Mouse (Mus musculus) liver, postnatal 0 days (tissue): ENCODE results near the gene Gm28036. TPM values are rescaled to one million over a fixed set of nuclear protein-coding genes. Genes with fewer than 3 reads are reported as not detected.
"Not testable (repeated sequence)": the region's sequence is repeated elsewhere in the genome, so short reads cannot be mapped to it uniquely, and the experiment has no call there.

ENCODE experiments used
- ATAC-seq: fragments of 200-750 bp; cut with Nextera tagmentation; 2 replicates; pipeline ENCODE4 v1.8.0; 2017; ENCODE audit warnings: mild to moderate bottlenecking, moderate library complexity
- DNase-seq: peaks from one replicate; pipeline ENCODE4 v3.0.0-alpha.2; 2016
- H3K27ac ChIP-seq: fragments of 300-500 bp; sonication (generic); 2 replicates; pipeline ENCODE4 v1.5.1; 2014; ENCODE audit warnings: antibody characterized with exemption, moderate library complexity, mild to moderate bottlenecking, low read depth
- H3K27me3 ChIP-seq: fragments of 300-500 bp; sonication (generic); 2 replicates; pipeline ENCODE4 v1.6.1; 2014; ENCODE audit warnings: low read length, control low read depth, mixed read lengths; ENCODE audit not compliant: insufficient read depth
- H3K36me3 ChIP-seq: fragments of 300-500 bp; sonication (generic); replicated peaks from 2 replicates; pipeline ENCODE4 v1.6.1; 2014; ENCODE audit warnings: mild to moderate bottlenecking, control low read depth, low read length, moderate library complexity, mixed read lengths; ENCODE audit not compliant: insufficient read depth
- H3K4me1 ChIP-seq: fragments of 300-500 bp; sonication (generic); 2 replicates; pipeline ENCODE4 v1.6.1; 2014; ENCODE audit warnings: antibody characterized with exemption, mild to moderate bottlenecking, control low read depth; ENCODE audit not compliant: insufficient read depth
- H3K4me2 ChIP-seq: fragments of 300-500 bp; sonication (generic); 2 replicates; pipeline ENCODE4 v1.6.1; 2014; ENCODE audit warnings: low read depth, mild to moderate bottlenecking, low read length, moderate library complexity, mixed read lengths
- H3K4me3 ChIP-seq: fragments of 300-500 bp; sonication (generic); 2 replicates; pipeline ENCODE4 v1.5.1; 2014; ENCODE audit warnings: low read depth, low read length
- H3K9ac ChIP-seq: fragments of 300-500 bp; sonication (generic); replicated peaks from 2 replicates; pipeline ENCODE4 v1.6.1; 2014; ENCODE audit warnings: mild to moderate bottlenecking, moderate library complexity
- H3K9me3 ChIP-seq: fragments of 300-500 bp; sonication (generic); 2 replicates; pipeline ENCODE4 v1.6.1; 2016; ENCODE audit warnings: mild to moderate bottlenecking, control low read depth, low read length, mixed read lengths
- CTCF ChIP-seq: sonication (generic); IDR thresholded peaks from 2 replicates; pipeline ENCODE4 v1.5.1; 2016; ENCODE audit warnings: antibody characterized with exemption, low read depth
- EP300 ChIP-seq: IDR thresholded peaks from 2 replicates; pipeline ENCODE4 v1.6.1; 2016; ENCODE audit warnings: antibody characterized with exemption, low read depth, mild to moderate bottlenecking
- WGBS: fragments of 180-500 bp; shearing (Covaris S2); extraction: QIAGEN DNeasy Blood & Tissue Kit; methylation state at CpG from one replicate; pipeline ENCODE4 v1.1.7; 2014; ENCODE audit not compliant: insufficient replicate concordance; 5-methylcytosine and 5-hydroxymethylcytosine counted together
- polyA plus RNA-seq: library from polyadenylated mRNA; unstranded; fragments of >200 nt; fragmentation: Nextera tagmentation; extraction: Ambion mirVana; gene quantifications from 2 replicates; pipeline ENCODE4 v1.2.1, GENCODE M21; 2015

Gm28036 gene
- polyA plus RNA-seq, 1 experiment from 2014 or later = 3.0 TPM

- no peak for DNase-seq
- Histone ChIP-seq H3K9ac (no peak overlapping the region), H3K36me3 (peaks cover 32% of the 10 kb centered on the region), H3K4me3 (no peak overlapping the region), H3K4me1 (no peaks in the 10 kb centered on the region), H3K9me3 (no peaks in the 10 kb centered on the region), H3K27me3 (no peaks in the 10 kb centered on the region), H3K4me2 (no peak overlapping the region), H3K27ac (no peak overlapping the region)
- 79% methylated on average over 5 of the region's 5 CpGs for WGBS
- no peak for TF ChIP-seq EP300
- TF ChIP-seq CTCF = no peak
- no peak for ATAC-seq
Observed at GRCm38 (mm10) chr2:156123731-156124130, 3.2 kb downstream of the Gm28036 start.

- ATAC-seq = no peak
- DNase-seq = no peak
- Histone ChIP-seq H3K4me2 (no peak overlapping the region), H3K27ac (no peak overlapping the region), H3K4me3 (no peak overlapping the region), H3K9ac (no peak overlapping the region), H3K9me3 (no peaks in the 10 kb centered on the region), H3K4me1 (no peaks in the 10 kb centered on the region), H3K27me3 (no peaks in the 10 kb centered on the region), H3K36me3 (peaks cover 5% of the 10 kb centered on the region)
- TF ChIP-seq CTCF = no peak
- no peak for TF ChIP-seq EP300
Observed at GRCm38 (mm10) chr2:156119566-156119965, 7.3 kb downstream of the Gm28036 start.

- not testable (repeated sequence) for H3K27me3 ChIP-seq, H3K9me3 ChIP-seq, ATAC-seq, H3K36me3 ChIP-seq, DNase-seq
- H3K4me3 ChIP-seq = peak overlapping the region; percentile 90
- peak overlapping the region; percentile 89 for H3K4me2 ChIP-seq
- peak overlapping the region; percentile 90 for H3K9ac ChIP-seq
- H3K27ac ChIP-seq = peak overlapping the region; percentile 87
- peaks cover 15% of the 10 kb centered on the region for H3K4me1 ChIP-seq
- WGBS = 14% methylated on average over 5 of the region's 5 CpGs
Observed at GRCm38 (mm10) chr2:156112080-156112423, 14.8 kb downstream of the Gm28036 start.

- Histone ChIP-seq H3K27me3 (no peaks in the 10 kb centered on the region), H3K4me1 (peaks cover 15% of the 10 kb centered on the region), H3K9me3 (no peaks in the 10 kb centered on the region), H3K4me2 (peak within 1 kb of the TSS; percentile 89), H3K36me3 (peaks cover 3% of the 10 kb centered on the region; the same call in 1 of the 2 replicates), H3K4me3 (peak within 1 kb of the TSS; percentile 90), H3K27ac (peak within 1 kb of the TSS; percentile 87), H3K9ac (peak within 1 kb of the TSS; percentile 90)
- WGBS = 1% methylated on average over 72 of the region's 74 CpGs
- no peak; the same call in 1 of the 2 replicates for TF ChIP-seq EP300
- TF ChIP-seq CTCF = no peak
- ATAC-seq = peak; percentile 92
- DNase-seq = peak; percentile 94
Observed at GRCm38 (mm10) chr2:156111358-156112079, 15.4 kb downstream of the Gm28036 start, which contains the start of the genes Cpne1 and Rbm12. Cpne1 (minus strand) TSS chr2:156111965. Rbm12 (minus strand) TSS chr2:156111978.

- Histone ChIP-seq H3K27ac (peak overlapping the region; percentile 87), H3K9ac (peak overlapping the region; percentile 90), H3K27me3 (no peaks in the 10 kb centered on the region), H3K4me1 (peaks cover 15% of the 10 kb centered on the region), H3K36me3 (peaks cover 4% of the 10 kb centered on the region; the same call in 1 of the 2 replicates), H3K4me2 (peak overlapping the region; percentile 89), H3K4me3 (peak overlapping the region; percentile 90), H3K9me3 (no peaks in the 10 kb centered on the region)
- no peak for TF ChIP-seq CTCF
- TF ChIP-seq EP300 = no peak
- ATAC-seq (peak; percentile 58), DNase-seq (no peak)
- under 1% methylated on average over 16 of the region's 16 CpGs for WGBS
Observed at GRCm38 (mm10) chr2:156110627-156111357, 16.1 kb downstream of the Gm28036 start.

- WGBS = 80% methylated on average over 5 of the region's 5 CpGs
- no peak for TF ChIP-seq EP300
- no peak for TF ChIP-seq CTCF
Observed at GRCm38 (mm10) chr2:156091926-156092325, 35.0 kb downstream of the Gm28036 start.

More at GRCm38 (mm10) chr2:156091926-156092325, 35.0 kb downstream of the Gm28036 start:
- no peak for ATAC-seq
- H3K4me2 ChIP-seq = no peak overlapping the region
- DNase-seq = no peak
- no peak overlapping the region for H3K9ac ChIP-seq
- H3K4me3 ChIP-seq = no peak overlapping the region
- no peak overlapping the region for H3K27ac ChIP-seq
- H3K4me1 ChIP-seq = 0 out of 2 replicates have a peak, but pooled peaks cover 2% of the 10 kb centered on the region
- H3K27me3 ChIP-seq = no peaks in the 10 kb centered on the region
- H3K36me3 ChIP-seq = peaks cover 34% of the 10 kb centered on the region
- H3K9me3 ChIP-seq = no peaks in the 10 kb centered on the region
